In genomic region chr14:60756271-60756670, GRCm38 (mm10) we compare ENCODE assay signal across 19 mouse cellular contexts. TPM values are rescaled to one million over a fixed set of nuclear protein-coding genes. Genes with fewer than 3 reads are reported as not detected.
DNase-seq lines count a peak whose midpoint lies in the region; ATAC-seq lines count a peak whose summit lies in the region.
"Had no signal": no experiment of that assay in that cellular context is flagged by ENCODE, and none has a peak within 500 bp of the region (broad histone marks: within the 10 kb centered on the region; RNA-seq: fewer than 3 reads in every experiment).

No protein-coding gene starts in this region.

- no peak overlapping the region for H3K4me3 ChIP-seq in hindbrain, embryonic 16.5 days (ENCODE audit: low read length)
- H3K4me3 ChIP-seq in hindbrain, embryonic 11.5 days (ENCODE audit: low read depth, low read length): no peak overlapping the region
- no peak overlapping the region for H3K4me3 ChIP-seq in stomach, embryonic 16.5 days (replicated peaks; ENCODE audit: low read length)
- H3K4me3 ChIP-seq: embryonic facial prominence, embryonic 15.5 days; forebrain, embryonic 10.5 days; hindbrain, embryonic 13.5 days; limb, embryonic 15.5 days; megakaryocyte, embryonic 14.5 days; midbrain, embryonic 15.5 days had no signal

- no peak overlapping the region; the same call in 1 of the 2 replicates for H3K27ac ChIP-seq in hindbrain, embryonic 16.5 days (ENCODE audit: low read depth, low read length)
- no peak overlapping the region for H3K27ac ChIP-seq in hindbrain, embryonic 11.5 days (ENCODE audit: low read depth, low read length)
- H3K27ac ChIP-seq in stomach, embryonic 16.5 days (ENCODE audit: low read length): no peak overlapping the region
- H3K27ac ChIP-seq: embryonic facial prominence, embryonic 15.5 days; forebrain, embryonic 10.5 days; hindbrain, embryonic 13.5 days; limb, embryonic 15.5 days; midbrain, embryonic 15.5 days had no signal

- no peak for DNase-seq in hindbrain, embryonic 11.5 days (ENCODE audit: low spot score)
- peak; percentile 41 to 51 for DNase-seq in kidney, postnatal 4 days
- no peak for DNase-seq in kidney, adult 9 months
- DNase-seq in cerebellum, adult 8-10 months: peak; percentile 63
- no peak for DNase-seq in spleen, postnatal 10 days (ENCODE audit: low spot score in 2 of 2)
- DNase-seq: adrenal gland, postnatal 10 days; gastrocnemius, postnatal 10 days; kidney, adult 8-10 months; liver, postnatal 0 days; lung, postnatal 14 days; thymus, postnatal 36 days had no signal

- no peaks in the 10 kb centered on the region for H3K4me1 ChIP-seq in hindbrain, embryonic 16.5 days (ENCODE audit: control insufficient read depth, insufficient read depth, low read depth, low read length)
- no peaks in the 10 kb centered on the region for H3K4me1 ChIP-seq in hindbrain, embryonic 11.5 days (replicated peaks; ENCODE audit: control insufficient read depth, insufficient read depth, low read length)
- H3K4me1 ChIP-seq in stomach, embryonic 16.5 days (ENCODE audit: control insufficient read depth, insufficient read depth, low read length): no peaks in the 10 kb centered on the region
- H3K4me1 ChIP-seq: embryonic facial prominence, embryonic 15.5 days; limb, embryonic 15.5 days had no signal

- peaks cover 6% of the 10 kb centered on the region; the same call in 1 of the 2 replicates for H3K36me3 ChIP-seq in hindbrain, embryonic 16.5 days (ENCODE audit: control insufficient read depth, insufficient read depth, low read length)
- peaks cover 21% of the 10 kb centered on the region; the same call in 1 of the 2 replicates for H3K36me3 ChIP-seq in hindbrain, embryonic 11.5 days (ENCODE audit: control insufficient read depth, insufficient read depth, low read length)
- peaks cover 11% of the 10 kb centered on the region; the same call in 1 of the 2 replicates for H3K36me3 ChIP-seq in stomach, embryonic 16.5 days (ENCODE audit: control insufficient read depth, insufficient read depth, low read length)
- H3K36me3 ChIP-seq: midbrain, embryonic 15.5 days had no signal

- H3K27me3 ChIP-seq in hindbrain, embryonic 16.5 days (replicated peaks; ENCODE audit: control insufficient read depth, insufficient read depth, low read length): no peaks in the 10 kb centered on the region
- H3K27me3 ChIP-seq in hindbrain, embryonic 11.5 days (ENCODE audit: control insufficient read depth, insufficient read depth, low read length): no peaks in the 10 kb centered on the region
- no peaks in the 10 kb centered on the region for H3K27me3 ChIP-seq in stomach, embryonic 16.5 days (ENCODE audit: control insufficient read depth, insufficient read depth, low read length)
- H3K27me3 ChIP-seq: embryonic facial prominence, embryonic 15.5 days; hindbrain, embryonic 13.5 days; limb, embryonic 15.5 days; midbrain, embryonic 15.5 days had no signal

- no peaks in the 10 kb centered on the region for H3K9me3 ChIP-seq in hindbrain, embryonic 16.5 days (ENCODE audit: control insufficient read depth, low read length)
- no peaks in the 10 kb centered on the region for H3K9me3 ChIP-seq in hindbrain, embryonic 11.5 days (ENCODE audit: control insufficient read depth, low read length)
- H3K9me3 ChIP-seq in stomach, embryonic 16.5 days (replicated peaks; ENCODE audit: control insufficient read depth, low read length): no peaks in the 10 kb centered on the region
- H3K9me3 ChIP-seq: embryonic facial prominence, embryonic 15.5 days; forebrain, embryonic 10.5 days; hindbrain, embryonic 13.5 days; limb, embryonic 15.5 days; megakaryocyte, embryonic 14.5 days; midbrain, embryonic 15.5 days had no signal

- no peak overlapping the region for H3K4me2 ChIP-seq in hindbrain, embryonic 16.5 days (ENCODE audit: low read length)
- no peak overlapping the region for H3K4me2 ChIP-seq in hindbrain, embryonic 11.5 days (replicated peaks; ENCODE audit: low read depth, low read length)
- H3K4me2 ChIP-seq in stomach, embryonic 16.5 days (ENCODE audit: low read depth, low read length): no peak overlapping the region
- H3K4me2 ChIP-seq: embryonic facial prominence, embryonic 15.5 days; hindbrain, embryonic 13.5 days; limb, embryonic 15.5 days; midbrain, embryonic 15.5 days had no signal

- 89% methylated on average over 15 of the region's 15 CpGs for WGBS in hindbrain, embryonic 16.5 days
- WGBS in hindbrain, embryonic 11.5 days: 92% methylated on average over 15 of the region's 15 CpGs
- 72% methylated on average over 15 of the region's 15 CpGs for WGBS in stomach, embryonic 16.5 days

- H3K9ac ChIP-seq in hindbrain, embryonic 16.5 days (ENCODE audit: low read depth, low read length): no peak overlapping the region
- H3K9ac ChIP-seq in hindbrain, embryonic 11.5 days (ENCODE audit: low read depth, low read length): no peak overlapping the region
- no peak overlapping the region for H3K9ac ChIP-seq in stomach, embryonic 16.5 days (ENCODE audit: low read length)
- H3K9ac ChIP-seq: embryonic facial prominence, embryonic 15.5 days; hindbrain, embryonic 13.5 days; limb, embryonic 15.5 days; liver, postnatal 0 days; midbrain, embryonic 15.5 days had no signal

- ATAC-seq in hindbrain, embryonic 16.5 days: peak; percentile 34; the same call in 1 of the 2 replicates
- no peak for ATAC-seq in hindbrain, embryonic 11.5 days (ENCODE audit: low FRiP score)
- ATAC-seq in stomach, embryonic 16.5 days (ENCODE audit: insufficient read depth, low FRiP score): 0 out of 2 replicates have a peak, but pooled peaks have one; percentile 54
- ATAC-seq: liver, postnatal 0 days; midbrain, embryonic 15.5 days had no signal

RNA-seq across cellular contexts. Expression of gene C1qtnf9, which starts 11.7 kb away (rescaled TPM):
- polyA plus RNA-seq in hindbrain, embryonic 16.5 days (2015; fragmentation: Nextera tagmentation; extraction: Ambion mirVana): 0.13 and 0.19 TPM in 2 replicates
- not detected in 2 replicates for polyA plus RNA-seq in hindbrain, embryonic 11.5 days (2014; fragmentation: Nextera tagmentation; extraction: Ambion mirVana)
- 3.6 and 4.0 TPM in 2 replicates for polyA plus RNA-seq in stomach, embryonic 16.5 days (2015; fragmentation: Nextera tagmentation; extraction: Ambion mirVana)

RNA-seq across cellular contexts. Expression of gene Mipep, which starts 28.1 kb away (rescaled TPM):
- polyA plus RNA-seq in hindbrain, embryonic 16.5 days (2015; fragmentation: Nextera tagmentation; extraction: Ambion mirVana): 20.0 and 20.8 TPM in 2 replicates
- 24.0 and 24.8 TPM in 2 replicates for polyA plus RNA-seq in hindbrain, embryonic 11.5 days (2014; fragmentation: Nextera tagmentation; extraction: Ambion mirVana)
- polyA plus RNA-seq in stomach, embryonic 16.5 days (2015; fragmentation: Nextera tagmentation; extraction: Ambion mirVana): 17.7 and 18.8 TPM in 2 replicates

Comparison
In these comparisons a context has a peak if more than half of its experiments do, and no peak if none do; other contexts are left out.
1. DNase-seq: peak in kidney, postnatal 4 days (2 of 2) and cerebellum, adult 8-10 months (single experiment); none in hindbrain, embryonic 11.5 days (single experiment), kidney, adult 9 months (single experiment) and spleen, postnatal 10 days (0 of 2).